Mouse (Mus musculus): Measurements from ENCODE around the gene Gm14139.
"Not testable (repeated sequence)": the region's sequence is repeated elsewhere in the genome, so short reads cannot be mapped to it uniquely, and the experiment has no call there.

The Gm14139 gene

GRCm38 (mm10) chr2:150181570-150181999 lies at the start of gene Gm14139:
Gm14139 (plus strand) TSS chr2:150181755.
- not testable (repeated sequence) for DNase-seq (ENCODE audit: low read depth, low spot score)

GRCm38 (mm10) chr2:150132002-150132401 lies 49.6 kb upstream of the Gm14139 start:
- not testable (repeated sequence) for DNase-seq (ENCODE audit: low read depth, low spot score)

GRCm38 (mm10) chr2:150132773-150133172 lies 48.8 kb upstream of the Gm14139 start:
- DNase-seq (ENCODE audit: low read depth, low spot score) = no peak

- DNase-seq (ENCODE audit: low read depth, low spot score) = peak; percentile 85
Observed at GRCm38 (mm10) chr2:150136435-150136897, 45.1 kb upstream of the Gm14139 start, which contains the start of gene Zfp120. Zfp120 (minus strand) TSS chr2:150136708.

GRCm38 (mm10) chr2:150166703-150167102 lies 14.9 kb upstream of the Gm14139 start:
- no peak for DNase-seq (ENCODE audit: low read depth, low spot score)

GRCm38 (mm10) chr2:150173833-150174232 lies 7.7 kb upstream of the Gm14139 start:
- no peak for DNase-seq (ENCODE audit: low read depth, low spot score)

- DNase-seq (ENCODE audit: low read depth, low spot score) = not testable (repeated sequence)
Observed at GRCm38 (mm10) chr2:150179579-150179978, 2.0 kb upstream of the Gm14139 start, which contains the start of gene Gm10770. Gm10770 (minus strand) TSS chr2:150179679.

- DNase-seq (ENCODE audit: low read depth, low spot score) = not testable (repeated sequence)
Observed at GRCm38 (mm10) chr2:150181046-150181445, 509 bp upstream of the Gm14139 start.

GRCm38 (mm10) chr2:150217600-150218362 lies 36.2 kb downstream of the Gm14139 start, which contains the start of gene Zfp937:
Zfp937 (plus strand) TSS chr2:150218073.
- DNase-seq (ENCODE audit: low read depth, low spot score) = peak; percentile 45

- not testable (repeated sequence) for DNase-seq (ENCODE audit: low read depth, low spot score)
Observed at GRCm38 (mm10) chr2:150218363-150218725, 36.8 kb downstream of the Gm14139 start.

- not testable (repeated sequence) for DNase-seq (ENCODE audit: low read depth, low spot score)
Observed at GRCm38 (mm10) chr2:150223263-150223662, 41.7 kb downstream of the Gm14139 start.

Measured in retina, adult 2 months (tissue).